Mouse (Mus musculus) embryonic stem cell, embryonic (primary cell): ENCODE measurements around the gene Dnajc4.

Source experiments
- CTCF ChIA-PET, 4 experiments: fragments of 300-600 bp in 2 of 4; fragments of 350-600 bp in 2 of 4; sonication (Branson Sonifier 250); formaldehyde crosslinking; loops; one replicate each; lab custom pipeline; 2022; ENCODE audit warnings: inconsistent platforms in 2 of 4; lab: Charles Lee
- POLR2A ChIA-PET, 4 experiments: fragments of 300-600 bp in 2 of 4; fragments of 350-600 bp in 2 of 4; sonication (Branson Sonifier 250); formaldehyde crosslinking; loops; one replicate each; lab custom pipeline; 2022; ENCODE audit warnings: antibody characterized with exemption in 4 of 4, inconsistent platforms in 1 of 4; lab: Charles Lee

Dnajc4 gene

GRCm38 (mm10) chr19:6987061-6987903, 5.1 kb downstream of the Dnajc4 start, which contains the start of gene Vegfb:
Gene Vegfb, minus strand, starts transcription at chr19:6987651.
- POLR2A ChIA-PET: interaction anchor here in 3 of 4 experiments (0.6 to 5.2 kb wide), 28 partner anchors 8 to 301 kb away, joined by 3 to 34 read pairs (median 4); partner anchors contain the start of genes Nudt22 (in 3 of the 3), Trpt1 (in 3 of the 3), Stip1 (in 2 of the 3) and Bad (in 1 of the 3)

GRCm38 (mm10) chr19:6985951-6986708, 6.2 kb downstream of the Dnajc4 start:
- POLR2A ChIA-PET: interaction anchor here in 3 of 4 experiments (0.6 to 5.2 kb wide), 18 partner anchors 7 to 62 kb away, joined by 3 to 34 read pairs (median 6); partner anchors contain the start of genes Nudt22 (in 3 of the 3), Trpt1 (in 3 of the 3), Plcb3 (in 2 of the 3) and Stip1 (in 2 of the 3)
- CTCF ChIA-PET: interaction anchor here in 2 of 4 experiments (0.6 to 1.9 kb wide), 2 partner anchors 16 to 341 kb away, joined by 3 to 5 read pairs; no protein-coding TSS in a partner anchor

More at GRCm38 (mm10) chr19:6987061-6987903, 5.1 kb downstream of the Dnajc4 start, which contains the start of gene Vegfb:
- CTCF ChIA-PET: interaction anchor here in 2 of 4 experiments (1.5 to 1.9 kb wide), 4 partner anchors 8 to 17 kb away, joined by 3 to 6 read pairs (median 4); partner anchors contain the start of genes Nudt22 (in 1 of the 2) and Trpt1 (in 1 of the 2)

GRCm38 (mm10) chr19:6985300-6985699, 7.1 kb downstream of the Dnajc4 start:
- ChIA-PET CTCF (interaction anchor here in 2 of 4 experiments (0.6 to 1.2 kb wide), 2 partner anchors 10 to 34 kb away, joined by 3 read pairs; no protein-coding TSS in a partner anchor), POLR2A (interaction anchor here in 3 of 4 experiments (0.6 to 5.2 kb wide), 23 partner anchors 9 to 222 kb away, joined by 3 to 34 read pairs (median 4); partner anchors contain the start of genes Nudt22 (in 3 of the 3), Trpt1 (in 3 of the 3), Plcb3 (in 2 of the 3) and Esrra (in 1 of the 3))

GRCm38 (mm10) chr19:6983621-6984020, 8.8 kb downstream of the Dnajc4 start:
- ChIA-PET CTCF (no interaction called here), POLR2A (interaction anchor here in 3 of 4 experiments (0.6 to 8.9 kb wide), 8 partner anchors 8 to 187 kb away, joined by 3 to 99 read pairs (median 4); partner anchors contain the start of genes Nudt22 (in 2 of the 3), Trpt1 (in 2 of the 3) and Plcb3 (in 1 of the 3))

- CTCF ChIA-PET: interaction anchor here in 1 of 4 experiments (0.8 kb wide), 1 partner anchor 529 kb away, joined by 3 read pairs; no protein-coding TSS in a partner anchor
- POLR2A ChIA-PET: interaction anchor here in 3 of 4 experiments (0.7 to 8.9 kb wide), 15 partner anchors 8 to 1873 kb away, joined by 3 to 99 read pairs (median 14); partner anchors contain the start of genes Nudt22 (in 3 of the 3), Trpt1 (in 3 of the 3), Dnajc4 (in 2 of the 3) and Stip1 (in 1 of the 3)
Measured at GRCm38 (mm10) chr19:6981465-6981864, 10.9 kb downstream of the Dnajc4 start.

GRCm38 (mm10) chr19:6980381-6981093, 11.8 kb downstream of the Dnajc4 start, which contains the start of gene Fkbp2:
Gene Fkbp2, minus strand, starts transcription at chr19:6980501.
- POLR2A ChIA-PET: interaction anchor here in 3 of 4 experiments (0.5 to 8.9 kb wide), 57 partner anchors 9 to 1743 kb away, joined by 3 to 99 read pairs (median 4); partner anchors contain the start of genes Bad (in 3 of the 3), Gpr137 (in 3 of the 3), Nudt22 (in 3 of the 3) and Trpt1 (in 3 of the 3)
- CTCF ChIA-PET: interaction anchor here in 3 of 4 experiments (0.7 to 2.9 kb wide), 33 partner anchors 7 to 552 kb away, joined by 3 to 89 read pairs (median 6); partner anchors contain the start of genes Bad (in 2 of the 3), Dnajc4 (in 2 of the 3), Nudt22 (in 2 of the 3) and Trpt1 (in 2 of the 3)

GRCm38 (mm10) chr19:6979486-6980380, 12.6 kb downstream of the Dnajc4 start:
- ChIA-PET POLR2A (interaction anchor here (0.5 to 8.9 kb wide), 95 partner anchors 8 to 1743 kb away, joined by 3 to 99 read pairs (median 4); partner anchors contain the start of genes Bad (in 3 of the 4), Dnajc4 (in 3 of the 4), Gpr137 (in 3 of the 4) and Nudt22 (in 3 of the 4)), CTCF (interaction anchor here (0.6 to 2.9 kb wide), 90 partner anchors 8 to 673 kb away, joined by 3 to 89 read pairs (median 4); partner anchors contain the start of genes Bad (in 3 of the 4), Dnajc4 (in 3 of the 4), Esrra (in 2 of the 4) and Gpr137 (in 2 of the 4))

- POLR2A ChIA-PET: interaction anchor here in 3 of 4 experiments (0.6 to 8.9 kb wide), 73 partner anchors 8 to 1744 kb away, joined by 3 to 99 read pairs (median 4); partner anchors contain the start of genes Bad (in 3 of the 3), Dnajc4 (in 3 of the 3), Nudt22 (in 3 of the 3) and Trpt1 (in 3 of the 3)
- CTCF ChIA-PET: interaction anchor here (0.5 to 2.9 kb wide), 67 partner anchors 8 to 672 kb away, joined by 3 to 89 read pairs (median 4); partner anchors contain the start of genes Bad (in 3 of the 4), Dnajc4 (in 3 of the 4), Esrra (in 2 of the 4) and Gpr137 (in 2 of the 4)
Measured at GRCm38 (mm10) chr19:6979001-6979479, 13.3 kb downstream of the Dnajc4 start.

- CTCF ChIA-PET: interaction anchor here (0.5 to 2.9 kb wide), 22 partner anchors 8 to 1915 kb away, joined by 3 to 89 read pairs (median 9); partner anchors contain the start of genes Dnajc4 (in 3 of the 4), Nudt22 (in 2 of the 4), Trpt1 (in 2 of the 4) and Catsperz (in 1 of the 4)
- POLR2A ChIA-PET: interaction anchor here in 3 of 4 experiments (0.7 to 8.9 kb wide), 25 partner anchors 8 to 287 kb away, joined by 3 to 99 read pairs (median 10); partner anchors contain the start of genes Bad (in 3 of the 3), Dnajc4 (in 2 of the 3), Gpr137 (in 2 of the 3) and Nudt22 (in 2 of the 3)
Measured at GRCm38 (mm10) chr19:6978639-6978974, 13.8 kb downstream of the Dnajc4 start.

GRCm38 (mm10) chr19:6977759-6978638, 14.4 kb downstream of the Dnajc4 start:
- CTCF ChIA-PET: interaction anchor here (0.5 to 2.9 kb wide), 18 partner anchors 8 to 1916 kb away, joined by 3 to 89 read pairs (median 9); partner anchors contain the start of genes Nudt22 (in 2 of the 4), Trpt1 (in 2 of the 4), Catsperz (in 1 of the 4) and Dnajc4 (in 1 of the 4)
- POLR2A ChIA-PET: interaction anchor here in 3 of 4 experiments (0.6 to 8.9 kb wide), 28 partner anchors 8 to 288 kb away, joined by 3 to 99 read pairs (median 12); partner anchors contain the start of genes Bad (in 3 of the 3), Dnajc4 (in 2 of the 3), Gpr137 (in 2 of the 3) and Nudt22 (in 2 of the 3)

GRCm38 (mm10) chr19:6975537-6976521, 16.5 kb downstream of the Dnajc4 start, which contains the start of gene Plcb3:
Gene Plcb3, minus strand, starts transcription at chr19:6976470.
- POLR2A ChIA-PET: interaction anchor here (0.6 to 8.9 kb wide), 44 partner anchors 9 to 613 kb away, joined by 3 to 99 read pairs (median 4); partner anchors contain the start of genes Nudt22 (in 3 of the 4), Trpt1 (in 3 of the 4), Bad (in 2 of the 4) and Stip1 (in 2 of the 4)
- CTCF ChIA-PET: interaction anchor here (0.5 to 1.1 kb wide), 10 partner anchors 9 to 207 kb away, joined by 3 to 9 read pairs (median 3); partner anchors contain the start of genes Dnajc4 (in 1 of the 4), Nudt22 (in 1 of the 4) and Trpt1 (in 1 of the 4)
